Mouse (Mus musculus) MEL (cell line): ENCODE data around the gene Bcl6b. TPM values are rescaled to one million over a fixed set of nuclear protein-coding genes. Genes with fewer than 3 reads are reported as not detected.

ENCODE experiments used
- DNase-seq: peaks from one replicate; pipeline ENCODE4 v3.0.0; 2011; ENCODE audit warnings: low read depth, low spot score
- H3K27ac ChIP-seq: 2 replicates; pipeline ENCODE4 v1.5.1; 2012; ENCODE audit warnings: low read depth, mild to moderate bottlenecking, control low read depth, low read length, moderate library complexity; ENCODE audit not compliant: control insufficient read depth
- H3K27me3 ChIP-seq, 2 experiments: fragments of 150-350 bp in 1 of 2; sonication (generic) in 1 of 2; 2 replicates each; pipeline ENCODE4 v1.6.1; 2012; ENCODE audit warnings: low read length in 2 of 2, mild to moderate bottlenecking in 2 of 2, improper control_type of control experiment in 1 of 2, moderate library complexity in 1 of 2; ENCODE audit not compliant: insufficient read depth in 2 of 2, control insufficient read depth in 1 of 2
- H3K36me3 ChIP-seq, 2 experiments: 2 replicates each; pipeline ENCODE4 v1.6.1; 2012 to 2014; ENCODE audit warnings: low read length in 2 of 2, improper control_type of control experiment in 1 of 2, inconsistent platforms in 1 of 2, mild to moderate bottlenecking in 1 of 2; ENCODE audit not compliant: insufficient read depth in 2 of 2, control insufficient read depth in 1 of 2
- H3K4me1 ChIP-seq, 2 experiments: fragments of 150-350 bp in 1 of 2; sonication (generic) in 1 of 2; 2 replicates each; pipeline ENCODE4 v1.6.1; 2012; ENCODE audit warnings: low read length in 2 of 2, improper control_type of control experiment in 1 of 2, mild to moderate bottlenecking in 1 of 2; ENCODE audit not compliant: insufficient read depth in 2 of 2, control insufficient read depth in 1 of 2
- H3K4me3 ChIP-seq, 2 experiments: fragments of 150-350 bp in 1 of 2; sonication (generic) in 1 of 2; 2 replicates each; pipeline ENCODE4 v1.5.1; 2012; ENCODE audit warnings: low read depth in 2 of 2, low read length in 2 of 2, mild to moderate bottlenecking in 2 of 2, moderate library complexity in 2 of 2, control low read depth in 1 of 2, improper control_type of control experiment in 1 of 2; ENCODE audit not compliant: control insufficient read depth in 1 of 2, insufficient read depth in 1 of 2
- H3K79me2 ChIP-seq: 2 replicates; pipeline ENCODE4 v1.6.1; 2012; ENCODE audit warnings: mild to moderate bottlenecking, low read length, moderate library complexity; ENCODE audit not compliant: control insufficient read depth, poor library complexity, insufficient read depth
- H3K9ac ChIP-seq: 2 replicates; pipeline ENCODE4 v1.6.1; 2012; ENCODE audit warnings: low read depth, mild to moderate bottlenecking, control low read depth, low read length, moderate library complexity; ENCODE audit not compliant: control insufficient read depth, poor library complexity, severe bottlenecking
- H3K9me3 ChIP-seq: fragments of 150-350 bp; sonication (generic); replicated peaks from 2 replicates; pipeline ENCODE4 v1.6.1; 2012; ENCODE audit warnings: mild to moderate bottlenecking, low read length, improper control_type of control experiment, moderate library complexity; ENCODE audit not compliant: insufficient read depth
- CHD1 ChIP-seq: IDR thresholded peaks from 2 replicates; pipeline ENCODE4 v1.6.1; 2012; ENCODE audit warnings: low read depth, mild to moderate bottlenecking, inconsistent platforms, low read length, improper control_type of control experiment
- CTCF ChIP-seq, 3 experiments: IDR thresholded peaks in 2 of 3; conservative IDR thresholded peaks in 1 of 3; 2 replicates each; pipeline ENCODE4 v1.5.1; 2011 to 2012; ENCODE audit warnings: low read length in 3 of 3, low read depth in 2 of 3, mild to moderate bottlenecking in 2 of 3, improper control_type of control experiment in 1 of 3, inconsistent platforms in 1 of 3, mixed read lengths in 1 of 3, moderate library complexity in 1 of 3; ENCODE audit not compliant: control insufficient read depth in 1 of 3, insufficient read depth in 1 of 3, poor library complexity in 1 of 3, severe bottlenecking in 1 of 3
- E2F4 ChIP-seq: IDR thresholded peaks from 2 replicates; pipeline ENCODE4 v1.6.1; 2011; ENCODE audit warnings: low read depth, low read length, improper control_type of control experiment, borderline replicate concordance
- GABPA ChIP-seq: IDR thresholded peaks from 2 replicates; pipeline ENCODE4 v1.6.1; 2012; ENCODE audit warnings: low read depth, mild to moderate bottlenecking, inconsistent platforms, low read length, improper control_type of control experiment, moderate library complexity
- HCFC1 ChIP-seq: IDR thresholded peaks from 2 replicates; pipeline ENCODE4 v1.6.1; 2012; ENCODE audit warnings: low read depth, mild to moderate bottlenecking, inconsistent platforms, low read length, improper control_type of control experiment, moderate library complexity
- KAT2A ChIP-seq: conservative IDR thresholded peaks from 2 replicates; pipeline ENCODE4 v1.6.1; 2012; ENCODE audit warnings: low read depth, low read length, improper control_type of control experiment, inconsistent platforms
- MAX ChIP-seq: IDR thresholded peaks from 2 replicates; pipeline ENCODE4 v1.6.1; 2011; ENCODE audit warnings: low read length, improper control_type of control experiment
- MAZ ChIP-seq: IDR thresholded peaks from 2 replicates; pipeline ENCODE4 v1.6.1; 2012; ENCODE audit warnings: low read depth, mild to moderate bottlenecking, inconsistent platforms, low read length, improper control_type of control experiment
- NELFE ChIP-seq: IDR thresholded peaks from 2 replicates; pipeline ENCODE4 v1.6.1; 2011; ENCODE audit warnings: low read depth, low read length, improper control_type of control experiment
- POLR2AphosphoS5 ChIP-seq: IDR thresholded peaks from 2 replicates; pipeline ENCODE4 v1.6.1; 2012; ENCODE audit warnings: low read depth, borderline replicate concordance, mild to moderate bottlenecking, inconsistent platforms, low read length, moderate library complexity, mixed read lengths
- RCOR1 ChIP-seq: IDR thresholded peaks from 2 replicates; pipeline ENCODE4 v1.6.1; 2012; ENCODE audit warnings: low read depth, mild to moderate bottlenecking, inconsistent platforms, low read length, improper control_type of control experiment
- SIN3A ChIP-seq: IDR thresholded peaks from 2 replicates; pipeline ENCODE4 v1.6.1; 2012; ENCODE audit warnings: low read length, improper control_type of control experiment, inconsistent platforms
- TAL1 ChIP-seq: IDR thresholded peaks from 2 replicates; pipeline ENCODE4 v1.6.1; 2012; ENCODE audit warnings: mild to moderate bottlenecking, inconsistent platforms, low read length, moderate library complexity, mixed read lengths
- USF1 ChIP-seq: IDR thresholded peaks from 2 replicates; pipeline ENCODE4 v1.6.1; 2014; ENCODE audit warnings: low read depth, mild to moderate bottlenecking, inconsistent platforms, low read length, improper control_type of control experiment, moderate library complexity
- USF2 ChIP-seq, 2 experiments: IDR thresholded peaks; 2 replicates each; pipeline ENCODE4 v1.6.1; 2011 to 2012; ENCODE audit warnings: improper control_type of control experiment in 2 of 2, low read length in 2 of 2, borderline replicate concordance in 1 of 2, inconsistent platforms in 1 of 2, low read depth in 1 of 2, mild to moderate bottlenecking in 1 of 2; ENCODE audit not compliant: insufficient read depth in 1 of 2
- ZMIZ1 ChIP-seq: IDR thresholded peaks from 2 replicates; pipeline ENCODE4 v1.6.1; 2012; ENCODE audit warnings: low read depth, mild to moderate bottlenecking, inconsistent platforms, low read length, improper control_type of control experiment, moderate library complexity
- polyA plus RNA-seq, 2 experiments: library from polyadenylated mRNA; stranded (reverse) in 1 of 2; unstranded in 1 of 2; fragments of >175 nt in 1 of 2; fragments of >200 nt in 1 of 2; gene quantifications; 2 replicates each; pipeline versions ENCODE4 v1.2.1 to v1.2.4; 2012; ENCODE audit warnings: low replicate concordance in 2 of 2, low read depth in 1 of 2; ENCODE audit not compliant: insufficient read length in 2 of 2, insufficient read depth in 1 of 2, missing spikeins in 1 of 2
- total RNA-seq: library from RNA; depleted of rRNA; stranded (reverse); fragments of 300-350 nt; gene quantifications from 2 replicates; pipeline ENCODE4 v1.2.3, GENCODE M21; 2012

The Bcl6b gene
- total and polyA plus RNA-seq, 3 experiments: not detected

DNA sequence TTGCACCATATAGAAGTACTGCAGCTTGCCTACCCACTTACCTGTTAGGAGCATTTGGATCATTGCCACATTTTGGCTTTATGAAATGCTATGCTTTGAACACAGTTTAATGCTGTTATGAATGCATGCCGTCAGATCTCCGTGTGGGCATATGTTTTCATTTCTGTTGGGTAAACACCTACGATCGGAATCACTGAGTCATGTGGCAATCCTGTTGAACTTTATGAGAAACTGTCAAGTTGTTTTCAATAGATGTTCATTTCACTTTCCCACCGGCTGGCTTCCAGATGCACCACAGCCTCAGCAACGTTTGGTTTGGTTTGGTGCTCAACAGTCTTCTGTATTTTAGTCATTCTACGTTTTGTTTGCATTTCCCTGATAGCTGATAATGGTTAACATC, 42.0 kb upstream of the Bcl6b start:
- Histone ChIP-seq H3K4me3 (no peak overlapping the region), H3K27me3 (peaks cover 7 to 15% of the 10 kb centered on the region in 2 experiments), H3K27ac (no peak overlapping the region), H3K79me2 (no peaks in the 10 kb centered on the region), H3K36me3 (no peaks in the 10 kb centered on the region), H3K9me3 (no peaks in the 10 kb centered on the region), H3K9ac (no peak overlapping the region), H3K4me1 (no peaks in the 10 kb centered on the region)
- DNase-seq: no peak
- TF ChIP-seq HCFC1 (no peak), GABPA (no peak), MAX (no peak)

DNA sequence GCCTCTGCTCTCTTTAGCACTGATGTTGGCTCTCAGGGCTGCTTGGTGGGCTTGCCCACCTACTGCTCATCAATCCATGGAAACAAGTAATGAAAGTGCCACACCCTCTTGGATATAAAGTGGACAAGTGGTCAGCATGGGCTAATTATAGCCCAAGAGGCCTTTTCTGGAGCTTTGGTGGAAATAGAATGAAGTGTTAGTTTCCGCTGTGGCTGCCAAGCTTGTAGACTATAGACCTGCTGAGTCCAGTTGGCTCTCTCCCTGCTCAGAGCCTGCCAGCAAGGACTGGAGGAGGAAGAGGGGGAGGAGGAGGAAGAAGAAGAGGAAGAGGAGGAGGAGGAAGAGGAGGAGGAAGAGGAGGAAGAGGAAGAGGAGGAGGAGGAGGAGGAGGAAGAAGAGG, 36.8 kb upstream of the Bcl6b start:
- Histone ChIP-seq H3K9me3 (no peaks in the 10 kb centered on the region), H3K4me3 (no peak overlapping the region), H3K9ac (no peak overlapping the region), H3K4me1 (0 out of 4 replicates have a peak, but pooled peaks cover 0 to 2% of the 10 kb centered on the region in 2 experiments), H3K36me3 (no peaks in the 10 kb centered on the region), H3K27me3 (peaks cover 5 to 19% of the 10 kb centered on the region in 2 experiments), H3K27ac (no peak overlapping the region), H3K79me2 (no peaks in the 10 kb centered on the region)
- no peak for TF ChIP-seq USF1
- no peak for TF ChIP-seq E2F4
- no peak for TF ChIP-seq TAL1
- TF ChIP-seq CTCF (IDR thresholded peaks at IDR 0.05 in 2 of 3, conservative IDR thresholded peaks at IDR 0.05 in 1 of 3; ENCODE audit: control insufficient read depth in 1 of 3, insufficient read depth in 1 of 3, low read depth in 2 of 3, low read length in 3 of 3, poor library complexity in 1 of 3, severe bottlenecking in 1 of 3): no peak
- DNase-seq: no peak

DNA sequence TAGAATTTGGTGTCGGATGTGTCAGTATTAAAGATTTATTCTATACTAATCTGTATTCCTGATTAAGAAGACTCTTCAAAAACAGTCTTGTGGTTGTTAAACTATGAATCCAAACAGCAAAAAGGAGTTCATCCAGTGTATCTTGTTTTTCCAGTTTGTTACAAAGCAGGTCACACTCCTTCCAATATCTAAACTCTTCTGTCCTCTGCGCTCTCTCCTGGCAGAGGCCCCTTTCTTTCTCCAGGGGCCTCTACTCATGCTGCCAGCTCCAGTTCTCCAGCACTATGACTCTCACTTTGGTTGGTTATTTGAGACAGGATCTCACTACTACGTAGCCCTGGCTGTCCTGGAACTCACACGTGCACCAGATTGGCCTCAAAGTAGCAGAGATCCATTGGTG, 36.2 kb upstream of the Bcl6b start:
- H3K27ac ChIP-seq: no peak overlapping the region
- no peaks in the 10 kb centered on the region for H3K36me3 ChIP-seq
- 0 out of 4 replicates have a peak, but pooled peaks cover 0 to 2% of the 10 kb centered on the region in 2 experiments for H3K4me1 ChIP-seq
- no peak overlapping the region for H3K4me3 ChIP-seq
- no peak overlapping the region for H3K9ac ChIP-seq
- H3K9me3 ChIP-seq: no peaks in the 10 kb centered on the region
- DNase-seq: no peak
- H3K79me2 ChIP-seq: no peaks in the 10 kb centered on the region
- no peak for TF ChIP-seq HCFC1
- TF ChIP-seq ZMIZ1: no peak
- TF ChIP-seq SIN3A: no peak
- no peak for TF ChIP-seq KAT2A
- no peak for TF ChIP-seq USF2 (IDR thresholded peaks at IDR 0.05; ENCODE audit: borderline replicate concordance in 1 of 2, insufficient read depth in 1 of 2, low read depth in 1 of 2, low read length in 2 of 2)
- no peak for TF ChIP-seq RCOR1
- no peak for TF ChIP-seq NELFE
- TF ChIP-seq TAL1: no peak
- no peak for TF ChIP-seq POLR2AphosphoS5
- no peak for TF ChIP-seq MAZ
- no peak for TF ChIP-seq CHD1
- TF ChIP-seq MAX: no peak
- TF ChIP-seq, all 39 proteins: peak for 0
- peaks cover 6 to 20% of the 10 kb centered on the region in 2 experiments for H3K27me3 ChIP-seq
